ENCODE assay signal across 8 mouse cellular contexts in genomic region chr17:26070136-26070535, GRCm38 (mm10). TPM values are rescaled to one million over a fixed set of nuclear protein-coding genes. Genes with fewer than 3 reads are reported as not detected.
DNase-seq lines count a peak whose midpoint lies in the region; ATAC-seq and TF ChIP-seq lines count a peak whose summit lies in the region.

No protein-coding gene starts in this region.

- peaks cover 17% of the 10 kb centered on the region for H3K36me3 ChIP-seq in E14TG2a.4 (ENCODE audit: insufficient read depth, low read length)
- H3K36me3 ChIP-seq in forebrain, embryonic 15.5 days: peaks cover 2% of the 10 kb centered on the region; the same call in 1 of the 2 replicates
- no peaks in the 10 kb centered on the region for H3K36me3 ChIP-seq in liver, embryonic 15.5 days (replicated peaks)

- peak overlapping the region; percentile 99 for H3K4me2 ChIP-seq in forebrain, embryonic 15.5 days (replicated peaks)
- H3K4me2 ChIP-seq in liver, embryonic 15.5 days: peak overlapping the region; percentile 94

- peak overlapping the region; percentile 85 for H3K4me3 ChIP-seq in gastrocnemius, adult 2 months
- peak overlapping the region; percentile 89 for H3K4me3 ChIP-seq in E14TG2a.4 (replicated peaks; ENCODE audit: low read length)
- H3K4me3 ChIP-seq in forebrain, embryonic 15.5 days: peak overlapping the region; percentile 70
- H3K4me3 ChIP-seq in liver, embryonic 15.5 days (replicated peaks): peak overlapping the region; percentile 69

- H3K4me1 ChIP-seq in E14TG2a.4 (replicated peaks; ENCODE audit: low read depth, low read length): peaks cover 50% of the 10 kb centered on the region
- H3K4me1 ChIP-seq in forebrain, embryonic 15.5 days: peaks cover 31% of the 10 kb centered on the region
- H3K4me1 ChIP-seq in liver, embryonic 15.5 days (replicated peaks): peaks cover 30% of the 10 kb centered on the region

- peak overlapping the region; percentile 94 for H3K27ac ChIP-seq in gastrocnemius, adult 2 months
- H3K27ac ChIP-seq in forebrain, embryonic 15.5 days (replicated peaks): no peak overlapping the region
- no peak overlapping the region for H3K27ac ChIP-seq in liver, embryonic 15.5 days (replicated peaks)

- H3K9me3 ChIP-seq in E14TG2a.4 (ENCODE audit: low read length): no peaks in the 10 kb centered on the region
- no peaks in the 10 kb centered on the region for H3K9me3 ChIP-seq in forebrain, embryonic 15.5 days
- no peaks in the 10 kb centered on the region for H3K9me3 ChIP-seq in liver, embryonic 15.5 days (replicated peaks)

- no peak for ATAC-seq in forebrain, embryonic 15.5 days (replicated peaks)
- no peak for ATAC-seq in liver, embryonic 15.5 days (ENCODE audit: insufficient read depth)

- intact Hi-C loops in gastrocnemius, adult 2 months (cut with DNase I): no loop called here
- intact Hi-C loops in left cerebral cortex, postnatal 10 days (cut with DNase I): no loop called here

- peak overlapping the region; percentile 91 for H3K9ac ChIP-seq in forebrain, embryonic 15.5 days (replicated peaks)
- no peak overlapping the region for H3K9ac ChIP-seq in liver, embryonic 15.5 days

- DNase-seq in gastrocnemius, adult 2 months: no peak
- DNase-seq in gastrocnemius, postnatal 25 days: no peak
- no peak for DNase-seq in left cerebral cortex, postnatal 10 days (ENCODE audit: extremely low spot score in 1 of 2, low spot score in 2 of 2)
- no peak for DNase-seq in adrenal gland, adult 2 months
- DNase-seq in urinary bladder, postnatal 10 days (ENCODE audit: low spot score): no peak

- 39% methylated on average over 6 of the region's 6 CpGs for WGBS in forebrain, embryonic 15.5 days
- 20% methylated on average over 6 of the region's 6 CpGs for WGBS in liver, embryonic 15.5 days (ENCODE audit: insufficient replicate concordance)

- H3K27me3 ChIP-seq in E14TG2a.4 (ENCODE audit: insufficient read depth, low read length): peaks cover 33% of the 10 kb centered on the region
- H3K27me3 ChIP-seq in forebrain, embryonic 15.5 days: 0 out of 2 replicates have a peak, but pooled peaks cover 3% of the 10 kb centered on the region
- H3K27me3 ChIP-seq in liver, embryonic 15.5 days: peaks cover 73% of the 10 kb centered on the region

- no peak for TF ChIP-seq CTCF in gastrocnemius, adult 2 months (IDR thresholded peaks at IDR 0.05)
- TF ChIP-seq CTCF in E14TG2a.4 (conservative IDR thresholded peaks at IDR 0.05; ENCODE audit: low read length): no peak

RNA-seq across cellular contexts. Expression of gene Rab11fip3, which starts 0.8 kb away (rescaled TPM):
- total RNA-seq in gastrocnemius, adult 2 months (2021): 10 to 100 TPM; 76.3 to 92.0 TPM
- 10 to 100 TPM; 54.9 to 71.5 TPM for total RNA-seq in gastrocnemius, postnatal 25 days (2021)
- 34.0 and 36.3 TPM in 2 replicates for polyA plus RNA-seq in forebrain, embryonic 15.5 days (2015; fragmentation: Nextera tagmentation; extraction: Ambion mirVana)
- polyA plus RNA-seq in liver, embryonic 15.5 days (2015; fragmentation: Nextera tagmentation; extraction: Ambion mirVana): 2.1 and 2.3 TPM in 2 replicates
- 10 to 100 TPM; 67.5 to 73.8 TPM for total RNA-seq in left cerebral cortex, postnatal 10 days (2021)
- total RNA-seq in adrenal gland, adult 2 months (2021): 10 to 100 TPM; 21.8 to 22.5 TPM
- 23.8 and 30.7 TPM in 2 replicates for polyA plus RNA-seq in adrenal gland, adult 2 months (2012; rRNA removed)

RNA-seq across cellular contexts. Expression of gene Decr2, which starts 20.0 kb away (rescaled TPM):
- total RNA-seq in gastrocnemius, adult 2 months (2021): 1 to 10 TPM; 2.1 to 3.0 TPM
- total RNA-seq in gastrocnemius, postnatal 25 days (2021): 1 to 10 TPM; 2.8 to 3.2 TPM
- 27.7 and 29.1 TPM in 2 replicates for polyA plus RNA-seq in forebrain, embryonic 15.5 days (2015; fragmentation: Nextera tagmentation; extraction: Ambion mirVana)
- polyA plus RNA-seq in liver, embryonic 15.5 days (2015; fragmentation: Nextera tagmentation; extraction: Ambion mirVana): 14.7 and 17.2 TPM in 2 replicates
- 10 to 100 TPM; 25.2 to 27.2 TPM for total RNA-seq in left cerebral cortex, postnatal 10 days (2021)
- total RNA-seq in adrenal gland, adult 2 months (2021): 10 to 100 TPM; 24.2 to 25.2 TPM
- 8.5 and 10.2 TPM in 2 replicates for polyA plus RNA-seq in adrenal gland, adult 2 months (2012; rRNA removed)

RNA-seq across cellular contexts. Expression of gene Nme4, which starts 25.3 kb away (rescaled TPM):
- 1 to 10 TPM; 1.6 to 2.5 TPM for total RNA-seq in gastrocnemius, adult 2 months (2021)
- total RNA-seq in gastrocnemius, postnatal 25 days (2021): 1 to 10 TPM; 1.2 to 1.7 TPM
- polyA plus RNA-seq in forebrain, embryonic 15.5 days (2015; fragmentation: Nextera tagmentation; extraction: Ambion mirVana): 37.1 and 40.7 TPM in 2 replicates
- 34.6 and 35.5 TPM in 2 replicates for polyA plus RNA-seq in liver, embryonic 15.5 days (2015; fragmentation: Nextera tagmentation; extraction: Ambion mirVana)
- total RNA-seq in left cerebral cortex, postnatal 10 days (2021): 1 to 10 TPM; 3.0 to 3.9 TPM
- total RNA-seq in adrenal gland, adult 2 months (2021): 1 to 10 TPM; 2.5 to 5.1 TPM
- 19.4 and 23.9 TPM in 2 replicates for polyA plus RNA-seq in adrenal gland, adult 2 months (2012; rRNA removed)

RNA-seq across cellular contexts. Expression of gene Tmem8, which starts 43.0 kb away (rescaled TPM):
- under 1 TPM; 0.67 to 0.92 TPM for total RNA-seq in gastrocnemius, adult 2 months (2021)
- total RNA-seq in gastrocnemius, postnatal 25 days (2021): 1 to 10 TPM in 1 of 2 experiments, under 1 TPM in 1; 0.87 to 1.2 TPM
- polyA plus RNA-seq in forebrain, embryonic 15.5 days (2015; fragmentation: Nextera tagmentation; extraction: Ambion mirVana): 2.1 and 2.3 TPM in 2 replicates
- polyA plus RNA-seq in liver, embryonic 15.5 days (2015; fragmentation: Nextera tagmentation; extraction: Ambion mirVana): 1.5 and 1.7 TPM in 2 replicates
- total RNA-seq in left cerebral cortex, postnatal 10 days (2021): 1 to 10 TPM; 9.0 to 9.9 TPM
- total RNA-seq in adrenal gland, adult 2 months (2021): 1 to 10 TPM; 7.8 to 8.4 TPM
- polyA plus RNA-seq in adrenal gland, adult 2 months (2012; rRNA removed): 25.4 and 26.9 TPM in 2 replicates

RNA-seq across cellular contexts. Expression of gene Mrpl28, which starts 53.2 kb away (rescaled TPM):
- 10 to 100 TPM; 54.1 to 73.2 TPM for total RNA-seq in gastrocnemius, adult 2 months (2021)
- 10 to 100 TPM; 62.0 to 62.3 TPM for total RNA-seq in gastrocnemius, postnatal 25 days (2021)
- 206 and 217 TPM in 2 replicates for polyA plus RNA-seq in forebrain, embryonic 15.5 days (2015; fragmentation: Nextera tagmentation; extraction: Ambion mirVana)
- polyA plus RNA-seq in liver, embryonic 15.5 days (2015; fragmentation: Nextera tagmentation; extraction: Ambion mirVana): 120 and 124 TPM in 2 replicates
- 10 to 100 TPM; 78.1 to 82.1 TPM for total RNA-seq in left cerebral cortex, postnatal 10 days (2021)
- 10 to 100 TPM; 77.7 to 87.8 TPM for total RNA-seq in adrenal gland, adult 2 months (2021)
- polyA plus RNA-seq in adrenal gland, adult 2 months (2012; rRNA removed): 78.6 and 81.4 TPM in 2 replicates

Comparison
In these comparisons a context has a peak if more than half of its experiments do, and no peak if none do; other contexts are left out.
1. RNA of gene Decr2, which starts 20.0 kb away (total RNA-seq): 25.2 to 27.2 TPM in left cerebral cortex, postnatal 10 days and 24.2 to 25.2 TPM in adrenal gland, adult 2 months; 2.8 to 3.2 TPM in gastrocnemius, postnatal 25 days and 2.1 to 3.0 TPM in gastrocnemius, adult 2 months; every median in the first group is over 4 times any median in the second.
2. Peak in every context shown above with its lines, with median percentiles within 50 percentile points of each other: H3K4me3 ChIP-seq.